Mouse (Mus musculus) forebrain, postnatal 0 days (tissue): ENCODE data around the gene Eml2. TPM values are rescaled to one million over a fixed set of nuclear protein-coding genes. Genes with fewer than 3 reads are reported as not detected.

Source experiments
- ATAC-seq: fragments of 200-750 bp; cut with Nextera tagmentation; 2 replicates; pipeline ENCODE4 v1.8.0; 2017; ENCODE audit warnings: mild to moderate bottlenecking, moderate library complexity
- DNase-seq: peaks from one replicate; pipeline ENCODE4 v3.0.0-alpha.2; 2015
- H3K27ac ChIP-seq: fragments of 300-500 bp; sonication (generic); 2 replicates; pipeline ENCODE4 v1.5.1; 2014; ENCODE audit warnings: low read depth, mild to moderate bottlenecking, antibody characterized with exemption, low read length, moderate library complexity, mixed read lengths
- H3K27me3 ChIP-seq: fragments of 300-500 bp; sonication (generic); 2 replicates; pipeline ENCODE4 v1.6.1; 2014; ENCODE audit warnings: mild to moderate bottlenecking, low read length, mixed read lengths; ENCODE audit not compliant: insufficient read depth
- H3K36me3 ChIP-seq: fragments of 300-500 bp; sonication (generic); 2 replicates; pipeline ENCODE4 v1.6.1; 2014; ENCODE audit warnings: mild to moderate bottlenecking, moderate library complexity; ENCODE audit not compliant: insufficient read depth
- H3K4me1 ChIP-seq: fragments of 300-500 bp; sonication (generic); 2 replicates; pipeline ENCODE4 v1.6.1; 2014; ENCODE audit warnings: antibody characterized with exemption; ENCODE audit not compliant: insufficient read depth
- H3K4me2 ChIP-seq: fragments of 300-500 bp; sonication (generic); 2 replicates; pipeline ENCODE4 v1.6.1; 2014; ENCODE audit warnings: low read depth, mild to moderate bottlenecking, moderate library complexity
- H3K4me3 ChIP-seq: fragments of 300-500 bp; sonication (generic); 2 replicates; pipeline ENCODE4 v1.5.1; 2014; ENCODE audit warnings: low read depth, low read length, mixed read lengths
- H3K9ac ChIP-seq: fragments of 300-500 bp; sonication (generic); 2 replicates; pipeline ENCODE4 v1.6.1; 2014; ENCODE audit warnings: mild to moderate bottlenecking
- H3K9me3 ChIP-seq: fragments of 300-500 bp; sonication (generic); 2 replicates; pipeline ENCODE4 v1.6.1; 2016; ENCODE audit warnings: low read length
- CTCF ChIP-seq: sonication (generic); IDR thresholded peaks from 2 replicates; pipeline ENCODE4 v1.5.1; 2016; ENCODE audit warnings: antibody characterized with exemption, control low read depth, low read depth
- WGBS: fragments of 180-500 bp; shearing (Covaris S2); extraction: QIAGEN DNeasy Blood & Tissue Kit; methylation state at CpG from one replicate; pipeline ENCODE4 v1.1.7; 2014; 5-methylcytosine and 5-hydroxymethylcytosine counted together
- polyA plus RNA-seq: library from polyadenylated mRNA; unstranded; fragments of >200 nt; fragmentation: Nextera tagmentation; extraction: Ambion mirVana; gene quantifications from 2 replicates; pipeline ENCODE4 v1.2.1, GENCODE M21; 2015
- total RNA-seq: library from RNA; depleted of rRNA; stranded (reverse); fragments of >200 nt; gene quantifications from 2 replicates; pipeline ENCODE4 v1.2.3, GENCODE M21; 2014

Gene Eml2
- total and polyA plus RNA-seq, 2 experiments from 2014 or later: 9.9 to 64.8 TPM

DNA sequence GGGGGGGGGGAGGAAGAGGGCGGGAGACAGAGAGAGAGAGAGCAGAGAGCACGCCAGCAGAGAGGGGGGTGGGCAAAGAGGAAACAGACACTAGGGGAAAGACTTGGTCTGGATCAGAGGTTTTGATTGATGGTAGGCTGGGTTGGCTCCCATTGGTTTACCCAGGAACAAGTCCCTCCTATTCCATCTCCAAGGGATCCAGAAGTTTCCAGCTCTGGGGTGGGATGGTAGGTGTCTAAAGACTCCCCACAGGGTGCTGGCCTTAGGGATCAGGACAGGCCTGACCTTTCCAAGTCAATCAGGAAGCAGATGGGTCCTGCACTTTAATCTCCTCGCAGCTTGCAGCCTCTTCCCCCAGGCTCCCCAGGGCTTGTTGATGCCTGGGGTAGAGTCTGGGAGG, 41.7 kb downstream of the Eml2 start:
- DNase-seq (no peak), ATAC-seq (no peak)
- Histone ChIP-seq H3K9me3 (no peaks in the 10 kb centered on the region), H3K27ac (no peak overlapping the region), H3K36me3 (no peaks in the 10 kb centered on the region), H3K27me3 (no peaks in the 10 kb centered on the region), H3K4me1 (no peaks in the 10 kb centered on the region), H3K9ac (no peak overlapping the region), H3K4me3 (no peak overlapping the region), H3K4me2 (no peak overlapping the region)
- WGBS: 25% methylated on average over 2 of the region's 3 CpGs
- TF ChIP-seq CTCF: no peak

DNA sequence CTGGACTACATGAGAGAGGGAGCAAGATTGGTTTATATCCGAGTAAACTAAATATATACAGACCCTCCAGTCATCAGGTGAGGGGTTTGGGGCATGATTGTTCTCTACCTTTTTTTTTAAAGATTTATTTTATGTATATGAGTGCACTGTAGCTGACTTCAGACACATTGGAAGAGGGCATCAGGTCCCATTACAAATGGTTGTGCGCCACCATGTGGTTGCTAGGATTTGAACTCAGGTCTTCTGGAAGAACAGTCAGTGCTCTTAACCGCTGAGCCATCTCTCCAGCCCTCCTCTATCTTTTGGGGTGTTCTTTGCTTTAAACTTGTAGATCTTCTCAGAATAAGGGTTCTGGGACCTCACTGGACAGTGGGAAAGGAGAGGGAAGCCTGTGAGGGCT, 43.8 kb downstream of the Eml2 start:
- Histone ChIP-seq H3K4me3 (no peak overlapping the region), H3K9ac (no peak overlapping the region), H3K4me1 (no peaks in the 10 kb centered on the region), H3K36me3 (no peaks in the 10 kb centered on the region), H3K4me2 (no peak overlapping the region), H3K9me3 (no peaks in the 10 kb centered on the region), H3K27ac (no peak overlapping the region), H3K27me3 (no peaks in the 10 kb centered on the region)
- DNase-seq (no peak), ATAC-seq (no peak)
- TF ChIP-seq CTCF: peak; percentile 15; the same call in 1 of the 2 replicates
- WGBS: 64% methylated on average over 3 of the region's 3 CpGs

DNA sequence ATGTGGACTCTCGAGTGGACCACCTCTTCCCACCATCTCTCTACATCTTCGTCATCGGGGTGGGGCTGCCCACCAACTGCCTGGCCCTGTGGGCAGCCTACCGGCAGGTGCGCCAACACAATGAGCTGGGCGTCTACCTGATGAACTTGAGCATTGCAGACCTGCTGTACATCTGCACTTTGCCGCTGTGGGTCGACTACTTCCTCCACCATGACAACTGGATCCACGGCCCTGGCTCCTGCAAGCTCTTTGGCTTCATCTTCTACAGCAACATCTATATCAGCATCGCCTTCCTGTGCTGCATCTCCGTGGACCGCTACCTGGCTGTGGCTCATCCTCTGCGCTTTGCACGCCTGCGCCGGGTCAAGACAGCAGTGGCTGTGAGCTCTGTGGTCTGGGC, 46.0 kb downstream of the Eml2 start:
- 95% methylated on average over 16 of the region's 16 CpGs for WGBS
- DNase-seq (no peak), ATAC-seq (no peak)
- no peak overlapping the region for H3K4me3 ChIP-seq
- no peak for TF ChIP-seq CTCF
- H3K9me3 ChIP-seq: no peaks in the 10 kb centered on the region
- H3K4me2 ChIP-seq: no peak overlapping the region
- no peaks in the 10 kb centered on the region for H3K27me3 ChIP-seq
- no peaks in the 10 kb centered on the region for H3K36me3 ChIP-seq
- no peak overlapping the region for H3K27ac ChIP-seq
- no peak overlapping the region for H3K9ac ChIP-seq
- H3K4me1 ChIP-seq: peaks cover 5% of the 10 kb centered on the region; the same call in 1 of the 2 replicates

DNA sequence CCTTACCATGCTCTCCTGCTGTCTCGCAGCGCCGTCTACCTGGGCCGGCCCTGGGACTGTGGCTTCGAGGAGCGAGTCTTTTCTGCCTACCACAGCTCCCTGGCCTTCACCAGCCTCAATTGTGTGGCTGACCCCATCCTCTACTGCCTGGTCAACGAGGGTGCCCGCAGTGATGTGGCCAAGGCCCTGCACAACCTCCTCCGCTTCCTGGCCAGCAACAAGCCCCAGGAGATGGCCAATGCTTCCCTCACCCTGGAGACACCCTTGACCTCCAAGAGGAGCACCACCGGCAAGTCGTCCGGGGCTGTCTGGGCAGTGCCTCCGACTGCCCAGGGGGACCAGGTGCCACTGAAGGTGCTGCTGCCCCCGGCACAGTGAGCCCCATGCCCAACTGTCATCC, 46.7 kb downstream of the Eml2 start:
- no peak for TF ChIP-seq CTCF

DNA sequence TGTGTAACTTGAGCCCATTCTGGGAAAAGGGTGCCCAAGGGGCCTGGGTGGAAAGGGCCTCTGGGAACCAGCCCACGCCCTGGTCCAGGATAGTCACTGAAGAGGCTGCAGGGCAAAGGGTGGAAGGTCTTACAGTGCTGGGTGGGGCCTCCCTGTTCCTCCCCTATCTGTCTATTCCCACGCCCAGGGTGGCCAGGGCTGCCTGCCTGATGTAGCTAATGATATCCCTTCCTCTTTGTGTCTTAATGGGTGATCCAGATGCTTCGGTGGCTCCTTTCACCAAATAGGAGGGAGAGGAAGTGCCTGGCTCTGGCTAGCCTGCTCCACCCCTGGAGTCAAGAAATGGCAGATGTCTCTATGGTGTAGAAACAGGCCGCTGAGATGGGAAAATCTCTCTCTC, 48.7 kb downstream of the Eml2 start:
- DNase-seq (no peak), ATAC-seq (no peak)
- H3K9me3 ChIP-seq: no peaks in the 10 kb centered on the region
- no peak overlapping the region for H3K4me3 ChIP-seq
- no peak overlapping the region for H3K27ac ChIP-seq
- H3K4me1 ChIP-seq: peaks cover 12% of the 10 kb centered on the region
- H3K27me3 ChIP-seq: no peaks in the 10 kb centered on the region
- H3K9ac ChIP-seq: no peak overlapping the region
- TF ChIP-seq CTCF: no peak
- 83% methylated on average over 4 of the region's 4 CpGs for WGBS
- H3K36me3 ChIP-seq: no peaks in the 10 kb centered on the region
- H3K4me2 ChIP-seq: no peak overlapping the region

More for the DNA sequence above, 46.7 kb downstream of the Eml2 start:
- Histone ChIP-seq H3K4me2 (no peak overlapping the region), H3K27me3 (no peaks in the 10 kb centered on the region), H3K9me3 (no peaks in the 10 kb centered on the region), H3K4me1 (peaks cover 5% of the 10 kb centered on the region; the same call in 1 of the 2 replicates), H3K4me3 (no peak overlapping the region), H3K9ac (no peak overlapping the region), H3K27ac (no peak overlapping the region), H3K36me3 (no peaks in the 10 kb centered on the region)
- no peak for ATAC-seq
- DNase-seq: no peak
- WGBS: 92% methylated on average over 14 of the region's 14 CpGs

DNA sequence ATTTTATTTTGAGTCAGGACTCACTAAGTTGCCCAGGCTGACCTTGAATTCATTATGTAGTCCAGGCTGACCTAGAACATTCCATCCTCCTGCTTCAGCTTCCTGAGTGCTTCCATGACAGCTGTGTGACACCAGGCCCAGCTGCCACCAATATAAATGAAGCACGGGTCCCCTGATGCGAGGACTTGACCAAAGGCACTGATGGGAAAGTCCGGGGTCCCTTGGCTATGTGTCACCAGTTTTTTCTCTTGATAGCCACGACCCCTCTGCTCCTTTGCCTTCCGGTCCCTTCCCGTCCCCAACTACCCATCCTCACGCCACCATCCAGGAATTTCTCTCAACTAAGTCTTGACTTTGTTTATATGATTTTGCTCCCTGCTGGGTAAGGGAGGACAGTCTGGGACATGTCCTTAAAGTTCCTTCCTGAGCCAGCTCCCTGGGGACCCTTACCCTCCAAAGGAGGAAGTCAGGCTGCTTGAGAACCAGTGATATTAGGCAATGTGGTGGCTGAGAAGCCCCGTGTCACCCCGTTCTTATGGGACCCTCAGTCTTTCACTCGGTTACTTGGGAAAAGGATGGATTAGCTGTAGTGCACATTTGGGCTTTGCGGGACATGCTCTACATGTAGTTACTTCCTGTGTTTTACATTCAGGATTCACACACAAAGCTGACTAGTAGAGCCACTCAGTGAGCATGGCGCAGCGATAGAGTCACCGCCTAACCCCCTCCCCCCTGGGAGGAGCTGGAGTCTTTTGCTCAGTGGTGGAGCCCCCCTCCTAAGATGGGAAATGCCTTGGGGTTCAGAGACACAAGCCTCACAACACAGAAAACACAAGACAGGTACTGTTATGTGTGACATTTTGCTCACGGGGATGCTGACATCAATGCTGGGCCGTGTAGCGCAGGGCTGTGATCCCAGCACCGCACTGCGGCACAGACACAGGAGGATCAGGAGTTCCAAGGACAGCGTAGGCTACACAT, 50.9 kb downstream of the Eml2 start:
- Histone ChIP-seq H3K27ac (peak overlapping the region; percentile 99), H3K4me3 (peak overlapping the region; percentile 68), H3K36me3 (no peaks in the 10 kb centered on the region), H3K9ac (peak overlapping the region; percentile 76), H3K9me3 (no peaks in the 10 kb centered on the region), H3K4me1 (peaks cover 12% of the 10 kb centered on the region), H3K4me2 (peak overlapping the region; percentile 60), H3K27me3 (no peaks in the 10 kb centered on the region)
- DNase-seq (peak; percentile 75), ATAC-seq (peak; percentile 1; the same call in 1 of the 2 replicates)
- TF ChIP-seq CTCF: no peak
- 22% methylated on average over 20 of the region's 20 CpGs for WGBS
